Mouse (Mus musculus) myocyte (in vitro differentiated cells): ENCODE data around the gene Rbck1.

ENCODE experiments used
- CEBPB ChIP-seq: IDR thresholded peaks from 2 replicates; pipeline ENCODE4 v1.6.1; 2011; ENCODE audit warnings: mild to moderate bottlenecking, moderate library complexity; ENCODE audit not compliant: poor library complexity, insufficient read depth, severe bottlenecking
- E2F4 ChIP-seq: IDR thresholded peaks from one replicate; pipeline ENCODE4 v1.6.1; 2011; ENCODE audit warnings: mild to moderate bottlenecking, control low read depth, moderate library complexity; ENCODE audit not compliant: insufficient read depth
- MAX ChIP-seq: IDR thresholded peaks from one replicate; pipeline ENCODE4 v1.6.1; 2011; ENCODE audit warnings: low read depth, mild to moderate bottlenecking, control low read depth
- MYOD1 ChIP-seq, 3 experiments: IDR thresholded peaks; one replicate each; pipeline ENCODE4 v1.6.1; 2011; ENCODE audit warnings: control low read depth in 2 of 3, low read depth in 2 of 3, mild to moderate bottlenecking in 2 of 3, moderate library complexity in 1 of 3; ENCODE audit not compliant: insufficient read length in 2 of 3, control insufficient read depth in 1 of 3
- MYOG ChIP-seq, 3 experiments: IDR thresholded peaks; one replicate each; pipeline ENCODE4 v1.6.1; 2011; ENCODE audit warnings: control low read depth in 2 of 3, low read depth in 2 of 3, mild to moderate bottlenecking in 2 of 3; ENCODE audit not compliant: insufficient read length in 2 of 3, control insufficient read depth in 1 of 3, insufficient read depth in 1 of 3
- POLR2A ChIP-seq: IDR thresholded peaks from one replicate; pipeline ENCODE4 v1.6.1; 2011; ENCODE audit warnings: low read depth, mild to moderate bottlenecking, control low read depth, moderate library complexity; ENCODE audit not compliant: insufficient read length
- POLR2AphosphoS2 ChIP-seq: IDR thresholded peaks from one replicate; pipeline ENCODE4 v1.6.1; 2011; ENCODE audit warnings: low read depth, control low read depth; ENCODE audit not compliant: insufficient read length
- REST ChIP-seq: IDR thresholded peaks from one replicate; pipeline ENCODE4 v1.6.1; 2011; ENCODE audit warnings: mild to moderate bottlenecking, control low read depth, moderate library complexity; ENCODE audit not compliant: insufficient read depth, insufficient read length
- SRF ChIP-seq: IDR thresholded peaks from one replicate; pipeline ENCODE4 v1.6.1; 2011; ENCODE audit warnings: low read depth; ENCODE audit not compliant: control insufficient read depth, insufficient read length
- TCF12 ChIP-seq: IDR thresholded peaks from one replicate; pipeline ENCODE4 v1.6.1; 2011; ENCODE audit warnings: mild to moderate bottlenecking, control low read depth; ENCODE audit not compliant: poor library complexity, insufficient read depth, severe bottlenecking
- TCF3 ChIP-seq: IDR thresholded peaks from one replicate; pipeline ENCODE4 v1.6.1; 2011; ENCODE audit warnings: low read depth, control low read depth; ENCODE audit not compliant: insufficient read length
- USF1 ChIP-seq: IDR thresholded peaks from one replicate; pipeline ENCODE4 v1.6.1; 2011; ENCODE audit warnings: low read depth, mild to moderate bottlenecking, control low read depth, moderate library complexity

DNA sequence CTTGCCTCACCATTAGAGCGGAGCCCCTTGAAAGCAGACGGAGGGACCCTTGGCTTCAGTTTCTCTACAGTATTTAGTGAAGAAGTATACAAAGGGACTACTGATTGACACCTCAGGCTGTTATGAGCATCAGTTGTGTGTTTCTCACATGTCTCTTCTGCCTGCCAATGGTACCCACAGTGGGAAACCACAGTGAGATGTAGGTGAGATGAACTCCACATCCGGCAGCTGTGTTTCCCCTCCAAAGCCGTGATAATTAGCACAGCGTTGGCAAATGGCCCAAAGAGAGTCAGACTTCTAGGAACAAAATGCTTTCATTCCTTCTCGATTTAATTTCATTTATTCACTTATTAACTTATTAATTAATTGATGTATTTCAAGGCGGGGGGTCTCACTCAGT lies 39.7 kb upstream of the Rbck1 start:
- TF ChIP-seq POLR2AphosphoS2, result no peak
- TF ChIP-seq E2F4, result no peak
- no peak for TF ChIP-seq MAX
- TF ChIP-seq POLR2A, result no peak
- TF ChIP-seq USF1, result no peak
- TF ChIP-seq TCF12, result no peak
- TF ChIP-seq MYOD1 (IDR thresholded peaks at IDR 0.05; ENCODE audit: control insufficient read depth in 1 of 3, insufficient read length in 2 of 3, low read depth in 2 of 3), result no peak
- no peak for TF ChIP-seq CEBPB
- no peak for TF ChIP-seq MYOG (IDR thresholded peaks at IDR 0.05; ENCODE audit: control insufficient read depth in 1 of 3, insufficient read depth in 1 of 3, insufficient read length in 2 of 3, low read depth in 2 of 3)
- no peak for TF ChIP-seq TCF3
- no peak for TF ChIP-seq REST
- TF ChIP-seq SRF, result no peak
